Mouse (Mus musculus) liver, postnatal 0 days (tissue): ENCODE data around the gene Gtpbp4. TPM values are rescaled to one million over a fixed set of nuclear protein-coding genes. Genes with fewer than 3 reads are reported as not detected.
"Not testable (repeated sequence)": the region's sequence is repeated elsewhere in the genome, so short reads cannot be mapped to it uniquely, and the experiment has no call there.

Source experiments
- ATAC-seq: fragments of 200-750 bp; cut with Nextera tagmentation; 2 replicates; pipeline ENCODE4 v1.8.0; 2017; ENCODE audit warnings: mild to moderate bottlenecking, moderate library complexity
- DNase-seq: peaks from one replicate; pipeline ENCODE4 v3.0.0-alpha.2; 2016
- H3K27ac ChIP-seq: fragments of 300-500 bp; sonication (generic); 2 replicates; pipeline ENCODE4 v1.5.1; 2014; ENCODE audit warnings: antibody characterized with exemption, moderate library complexity, mild to moderate bottlenecking, low read depth
- H3K27me3 ChIP-seq: fragments of 300-500 bp; sonication (generic); 2 replicates; pipeline ENCODE4 v1.6.1; 2014; ENCODE audit warnings: low read length, control low read depth, mixed read lengths; ENCODE audit not compliant: insufficient read depth
- H3K36me3 ChIP-seq: fragments of 300-500 bp; sonication (generic); replicated peaks from 2 replicates; pipeline ENCODE4 v1.6.1; 2014; ENCODE audit warnings: mild to moderate bottlenecking, control low read depth, low read length, moderate library complexity, mixed read lengths; ENCODE audit not compliant: insufficient read depth
- H3K4me1 ChIP-seq: fragments of 300-500 bp; sonication (generic); 2 replicates; pipeline ENCODE4 v1.6.1; 2014; ENCODE audit warnings: antibody characterized with exemption, mild to moderate bottlenecking, control low read depth; ENCODE audit not compliant: insufficient read depth
- H3K4me2 ChIP-seq: fragments of 300-500 bp; sonication (generic); 2 replicates; pipeline ENCODE4 v1.6.1; 2014; ENCODE audit warnings: low read depth, mild to moderate bottlenecking, low read length, moderate library complexity, mixed read lengths
- H3K4me3 ChIP-seq: fragments of 300-500 bp; sonication (generic); 2 replicates; pipeline ENCODE4 v1.5.1; 2014; ENCODE audit warnings: low read depth, low read length
- H3K9ac ChIP-seq: fragments of 300-500 bp; sonication (generic); replicated peaks from 2 replicates; pipeline ENCODE4 v1.6.1; 2014; ENCODE audit warnings: mild to moderate bottlenecking, moderate library complexity
- H3K9me3 ChIP-seq: fragments of 300-500 bp; sonication (generic); 2 replicates; pipeline ENCODE4 v1.6.1; 2016; ENCODE audit warnings: mild to moderate bottlenecking, control low read depth, low read length, mixed read lengths
- CTCF ChIP-seq: sonication (generic); IDR thresholded peaks from 2 replicates; pipeline ENCODE4 v1.5.1; 2016; ENCODE audit warnings: antibody characterized with exemption, low read depth
- EP300 ChIP-seq: IDR thresholded peaks from 2 replicates; pipeline ENCODE4 v1.6.1; 2016; ENCODE audit warnings: antibody characterized with exemption, low read depth, mild to moderate bottlenecking
- WGBS: fragments of 180-500 bp; shearing (Covaris S2); extraction: QIAGEN DNeasy Blood & Tissue Kit; methylation state at CpG from one replicate; pipeline ENCODE4 v1.1.7; 2014; ENCODE audit not compliant: insufficient replicate concordance; 5-methylcytosine and 5-hydroxymethylcytosine counted together
- polyA plus RNA-seq: library from polyadenylated mRNA; unstranded; fragments of >200 nt; fragmentation: Nextera tagmentation; extraction: Ambion mirVana; gene quantifications from 2 replicates; pipeline ENCODE4 v1.2.1, GENCODE M21; 2015

Gene Gtpbp4
- polyA plus RNA-seq, 1 experiment from 2014 or later = 38.9 TPM

DNA sequence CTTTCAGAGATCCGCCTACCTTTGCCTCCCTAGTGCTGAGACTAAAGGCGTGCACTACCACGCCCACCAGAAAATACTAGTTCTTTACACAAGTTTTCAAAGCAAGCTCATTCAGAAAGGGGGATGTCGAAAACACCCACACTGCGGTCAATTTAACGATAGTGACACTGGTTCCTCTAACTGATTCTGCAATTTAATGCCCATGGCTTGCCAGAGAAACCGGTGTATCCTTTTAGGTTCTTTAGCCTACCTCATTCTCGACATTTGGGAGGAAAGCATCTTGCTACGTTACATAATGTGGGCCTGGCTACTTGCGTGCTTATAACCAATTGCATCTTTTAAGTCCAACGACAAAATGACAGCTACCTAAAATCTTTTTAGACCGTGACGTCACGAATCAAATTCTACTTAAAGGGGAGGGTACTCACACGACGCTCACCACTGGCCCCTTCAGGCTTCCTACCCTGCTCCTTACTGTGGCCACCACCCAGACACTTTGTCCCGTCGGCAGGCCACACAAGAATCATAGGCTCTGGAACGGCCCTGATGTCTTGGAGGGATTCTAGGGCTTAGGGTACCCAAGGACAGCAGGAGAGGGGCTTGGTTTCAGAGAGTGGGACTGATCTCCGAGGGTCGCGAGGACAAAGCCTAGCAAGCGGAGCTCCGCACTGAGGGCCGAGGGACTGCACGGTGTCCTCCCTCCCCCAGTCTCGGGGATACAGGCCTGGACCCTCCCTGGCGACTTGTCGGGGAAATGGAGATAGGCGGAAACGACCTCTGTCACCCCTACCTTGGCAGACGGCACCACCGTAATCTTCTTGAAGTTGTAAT, 509 bp downstream of the Gtpbp4 start:
- Histone ChIP-seq H3K4me1 (peaks cover 13% of the 10 kb centered on the region), H3K4me2 (peak overlapping the region; percentile 94), H3K27me3 (no peaks in the 10 kb centered on the region), H3K4me3 (peak overlapping the region; percentile 85), H3K36me3 (peaks cover 13% of the 10 kb centered on the region), H3K27ac (peak overlapping the region; percentile 94), H3K9me3 (no peaks in the 10 kb centered on the region), H3K9ac (peak overlapping the region; percentile 81)
- under 1% methylated on average over 33 of the region's 33 CpGs for WGBS
- DNase-seq (peak; percentile 31), ATAC-seq (peak; percentile 15)
- TF ChIP-seq EP300 (no peak), CTCF (no peak)

DNA sequence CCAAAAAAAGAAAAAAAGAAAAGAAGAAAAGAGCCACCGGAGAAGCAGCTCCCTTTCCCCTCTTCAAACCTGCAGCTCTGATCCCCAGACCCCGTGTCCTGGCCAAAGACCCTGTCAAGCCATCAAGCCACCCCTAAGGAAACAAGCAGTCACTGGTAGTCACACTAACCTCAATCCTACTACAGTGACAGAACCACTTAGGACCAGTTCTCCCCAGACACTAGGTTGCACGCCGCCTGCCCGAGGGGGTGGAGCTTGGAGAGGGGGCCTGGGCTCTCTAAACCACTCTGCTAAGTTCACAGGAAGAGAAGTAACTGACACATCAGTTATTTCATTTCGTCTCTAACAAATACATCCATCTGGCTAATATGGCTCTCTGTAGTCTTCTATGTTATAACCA, 3.7 kb downstream of the Gtpbp4 start:
- no peaks in the 10 kb centered on the region for H3K27me3 ChIP-seq
- DNase-seq (no peak), ATAC-seq (no peak)
- TF ChIP-seq EP300 (no peak), CTCF (no peak)
- no peaks in the 10 kb centered on the region for H3K9me3 ChIP-seq
- no peak overlapping the region for H3K4me3 ChIP-seq
- H3K4me2 ChIP-seq = no peak overlapping the region
- peaks cover 10% of the 10 kb centered on the region for H3K4me1 ChIP-seq
- 80% methylated on average over 6 of the region's 6 CpGs for WGBS
- H3K36me3 ChIP-seq = peaks cover 42% of the 10 kb centered on the region
- no peak overlapping the region for H3K27ac ChIP-seq
- H3K9ac ChIP-seq = no peak overlapping the region

DNA sequence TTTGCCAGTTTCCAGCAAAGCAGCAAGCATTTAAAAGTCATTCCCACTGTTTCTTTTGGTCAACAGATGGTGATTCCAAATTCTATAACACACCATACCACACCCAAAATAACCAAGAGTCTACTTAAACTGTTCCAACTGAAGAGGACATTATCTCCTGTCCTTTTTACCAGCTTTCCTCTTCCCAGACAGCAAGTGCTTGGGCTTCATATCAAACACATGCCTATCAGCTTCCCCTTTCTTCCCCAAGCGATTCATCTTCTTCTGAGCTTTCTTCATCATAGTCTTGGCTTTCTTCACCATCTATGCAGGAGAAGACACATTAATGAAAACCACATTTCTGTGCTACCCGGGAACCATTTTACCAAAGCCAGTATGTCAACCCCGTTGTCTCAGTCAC, 22.9 kb downstream of the Gtpbp4 start:
- no peak overlapping the region for H3K4me3 ChIP-seq
- H3K27ac ChIP-seq = no peak overlapping the region
- peaks cover 70% of the 10 kb centered on the region for H3K36me3 ChIP-seq
- no peak for DNase-seq
- no peaks in the 10 kb centered on the region for H3K27me3 ChIP-seq
- no peaks in the 10 kb centered on the region for H3K4me1 ChIP-seq
- H3K4me2 ChIP-seq = no peak overlapping the region
- no peak overlapping the region for H3K9ac ChIP-seq
- H3K9me3 ChIP-seq = no peaks in the 10 kb centered on the region
- no peak for TF ChIP-seq EP300
- no peak for TF ChIP-seq CTCF
- no peak for ATAC-seq
- WGBS = 69% methylated on average over 3 of the region's 3 CpGs

DNA sequence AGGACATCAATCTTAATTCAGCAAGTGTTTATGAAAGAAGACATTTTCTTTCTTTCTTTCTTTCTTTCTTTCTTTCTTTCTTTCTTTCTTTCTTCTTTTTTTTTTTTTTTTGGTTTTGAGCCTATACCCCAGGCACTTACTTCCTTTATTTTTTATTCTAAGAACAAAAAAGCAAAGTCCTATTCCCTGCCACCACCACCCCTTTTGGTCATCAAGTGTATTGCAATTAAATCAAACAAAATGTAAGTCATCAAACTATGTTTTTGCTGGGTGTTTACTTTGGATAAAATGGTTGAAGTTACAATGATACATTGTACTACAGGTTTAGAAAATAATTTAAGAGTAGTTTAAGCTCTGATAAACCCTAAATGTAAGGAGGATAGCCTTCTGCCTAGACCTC, 23.5 kb downstream of the Gtpbp4 start:
- H3K9ac ChIP-seq = no peak overlapping the region
- ATAC-seq (no peak), DNase-seq (no peak)
- H3K4me3 ChIP-seq = no peak overlapping the region
- H3K4me2 ChIP-seq = no peak overlapping the region
- H3K4me1 ChIP-seq = no peaks in the 10 kb centered on the region
- no peaks in the 10 kb centered on the region for H3K27me3 ChIP-seq
- H3K36me3 ChIP-seq = peaks cover 65% of the 10 kb centered on the region
- H3K9me3 ChIP-seq = no peaks in the 10 kb centered on the region
- no peak overlapping the region for H3K27ac ChIP-seq
- TF ChIP-seq CTCF = peak; percentile 20; the same call in 1 of the 2 replicates
- no peak for TF ChIP-seq EP300

DNA sequence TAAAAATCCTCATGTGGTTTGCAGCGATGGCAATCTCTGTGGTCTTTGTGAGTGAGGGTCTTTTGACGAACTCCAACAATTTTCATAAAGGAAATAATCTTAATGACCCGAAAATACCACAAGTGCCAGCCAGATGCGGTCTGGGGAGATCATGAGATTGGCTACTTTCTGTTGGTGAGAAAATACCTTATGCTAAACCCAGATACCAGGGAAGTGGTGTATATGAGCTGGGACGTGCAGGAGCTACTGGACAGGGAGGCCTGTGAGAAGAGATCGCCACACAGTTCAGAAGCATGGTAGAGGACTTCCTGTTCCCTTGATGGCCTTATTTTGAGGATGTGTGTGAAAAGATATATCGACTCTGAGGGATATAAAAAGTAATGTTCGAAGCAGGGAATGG, 28.1 kb downstream of the Gtpbp4 start:
- no peaks in the 10 kb centered on the region for H3K9me3 ChIP-seq
- H3K4me3 ChIP-seq = no peak overlapping the region
- TF ChIP-seq EP300 (peak; percentile 68), CTCF (no peak)
- no peak overlapping the region for H3K4me2 ChIP-seq
- no peak overlapping the region for H3K27ac ChIP-seq
- no peaks in the 10 kb centered on the region for H3K27me3 ChIP-seq
- H3K4me1 ChIP-seq = no peaks in the 10 kb centered on the region
- peaks cover 22% of the 10 kb centered on the region for H3K36me3 ChIP-seq
- DNase-seq = no peak
- H3K9ac ChIP-seq = no peak overlapping the region
- 66% methylated on average over 8 of the region's 8 CpGs for WGBS
- ATAC-seq = peak; percentile 63

DNA sequence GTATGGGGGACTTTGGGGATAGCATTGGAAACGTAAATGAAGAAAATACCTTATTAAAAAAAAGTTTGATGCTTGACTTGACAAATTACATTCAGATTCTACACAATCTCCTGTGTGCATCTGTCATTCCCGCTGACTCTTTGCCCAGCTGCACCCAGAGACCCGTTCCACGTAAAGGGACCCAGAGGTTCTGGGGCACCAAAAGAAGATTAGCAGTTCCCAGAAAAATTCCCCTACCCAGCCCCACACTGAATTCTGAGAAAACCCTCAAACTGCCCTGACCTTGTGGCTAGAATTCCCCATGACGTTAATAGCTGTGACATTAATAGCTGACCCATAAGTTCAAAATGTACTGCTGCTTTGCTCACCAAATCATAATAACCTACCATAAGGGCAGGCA, 30.7 kb downstream of the Gtpbp4 start:
- TF ChIP-seq EP300 (peak; percentile 87), CTCF (no peak)
- DNase-seq (no peak), ATAC-seq (peak; percentile 81)

DNA sequence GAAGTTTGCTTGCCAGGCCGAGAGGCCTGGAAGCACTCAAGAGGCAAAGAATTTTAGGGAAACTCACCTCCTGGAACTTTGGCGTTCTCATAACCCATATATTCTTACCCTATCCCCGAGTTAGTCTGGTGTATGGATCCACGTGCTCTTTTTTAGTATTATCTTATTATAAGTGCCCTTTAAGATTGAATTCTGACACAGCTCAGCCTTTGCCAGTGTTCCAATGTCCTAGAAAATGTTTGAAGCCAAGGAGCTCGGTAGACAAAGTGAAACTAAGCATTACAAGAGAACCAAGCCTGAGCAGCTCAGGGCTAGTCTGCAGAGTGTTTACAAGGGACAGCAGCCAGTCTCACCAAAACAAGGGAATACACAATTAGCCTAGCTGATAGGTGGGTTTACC, 33.6 kb downstream of the Gtpbp4 start:
- H3K9ac ChIP-seq, H3K27me3 ChIP-seq, H3K9me3 ChIP-seq, H3K36me3 ChIP-seq, DNase-seq, H3K27ac ChIP-seq, H3K4me1 ChIP-seq, H3K4me2 ChIP-seq, ATAC-seq, H3K4me3 ChIP-seq: not testable (repeated sequence)
- WGBS = 40% methylated on average over 5 of the region's 5 CpGs

More for the DNA sequence above, 30.7 kb downstream of the Gtpbp4 start:
- no peak overlapping the region for H3K4me2 ChIP-seq
- H3K27ac ChIP-seq = no peak overlapping the region
- H3K9me3 ChIP-seq = no peaks in the 10 kb centered on the region
- H3K9ac ChIP-seq = no peak overlapping the region
- no peaks in the 10 kb centered on the region for H3K27me3 ChIP-seq
- no peak overlapping the region for H3K4me3 ChIP-seq
- WGBS = 50% methylated on average over 5 of the region's 5 CpGs
- H3K36me3 ChIP-seq = peaks cover 12% of the 10 kb centered on the region
- no peaks in the 10 kb centered on the region for H3K4me1 ChIP-seq

DNA sequence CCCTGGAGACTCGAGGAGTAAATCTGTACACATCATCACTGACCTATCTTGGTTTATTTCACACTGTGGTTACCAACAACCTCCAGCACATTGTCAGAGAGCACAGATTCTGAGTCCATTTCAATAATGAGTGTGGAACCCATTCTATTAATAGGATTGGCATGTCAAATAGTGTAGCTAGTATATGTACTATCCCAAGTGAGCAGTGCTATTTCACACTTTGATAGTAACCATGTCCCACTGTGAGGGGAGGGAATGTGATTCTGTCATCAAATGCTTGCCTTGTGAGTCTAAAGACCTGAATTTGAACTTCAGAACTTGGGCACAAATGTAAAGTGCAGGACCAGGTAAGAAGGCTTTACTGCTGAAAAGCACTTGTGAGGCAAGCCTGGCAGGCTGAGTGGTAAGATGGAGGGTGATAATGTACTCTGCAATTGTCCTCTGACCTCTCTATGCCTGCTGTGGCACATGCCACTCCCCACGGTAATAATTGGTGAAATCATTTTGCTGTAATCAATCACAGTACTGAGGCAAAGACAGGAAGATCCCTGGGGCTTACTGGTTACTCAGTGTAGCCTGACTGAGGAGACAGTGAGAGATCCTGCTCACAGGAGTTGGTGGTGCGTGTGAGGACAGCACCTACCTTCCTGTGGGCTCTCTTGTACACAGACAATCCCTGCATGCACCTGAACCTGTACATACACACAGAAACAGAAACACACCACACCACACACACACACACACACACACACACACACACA, 34.6 kb downstream of the Gtpbp4 start:
- not testable (repeated sequence) for H3K4me2 ChIP-seq, ATAC-seq, H3K36me3 ChIP-seq, H3K4me3 ChIP-seq, H3K4me1 ChIP-seq, H3K9me3 ChIP-seq, H3K27me3 ChIP-seq, H3K27ac ChIP-seq, H3K9ac ChIP-seq, DNase-seq
- WGBS = 65% methylated on average over 3 of the region's 3 CpGs
